In the genomic region with DNA sequence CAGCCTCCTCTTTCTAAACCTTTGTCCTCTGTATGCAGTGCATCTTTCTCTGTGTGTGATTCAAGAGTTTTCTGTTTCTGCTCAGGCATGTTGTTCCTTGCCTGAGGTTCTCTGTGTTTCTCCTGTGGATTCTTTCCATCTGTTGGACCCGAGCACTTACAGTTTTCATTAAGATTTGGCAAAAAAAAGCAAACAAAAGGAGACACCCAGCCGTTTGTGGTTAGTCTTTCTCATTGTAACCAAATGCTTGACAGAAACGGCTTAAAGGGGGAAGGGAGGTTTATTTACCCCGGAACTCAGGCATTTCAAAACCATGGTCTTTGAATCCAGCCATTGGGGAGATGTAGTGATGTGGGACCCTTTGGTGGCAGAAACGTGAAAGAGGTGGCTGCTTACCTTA, we compare ENCODE assay signal across 17 mouse cellular contexts. TPM values are rescaled to one million over a fixed set of nuclear protein-coding genes. Genes with fewer than 3 reads are reported as not detected.
"Had no signal": no experiment of that assay in that cellular context is flagged by ENCODE, and none has a peak within 500 bp of the region (broad histone marks: within the 10 kb centered on the region; RNA-seq: fewer than 3 reads in every experiment).

No protein-coding gene starts in this region.

- H3K4me3 ChIP-seq: layer of hippocampus, adult 2 months; limb, embryonic 13.5 days; neural tube, embryonic 13.5 days had no signal

- ATAC-seq: intestine, postnatal 0 days; lung, postnatal 0 days had no signal

- H3K27ac ChIP-seq: kidney, postnatal 0 days; layer of hippocampus, adult 2 months; limb, embryonic 13.5 days; liver, embryonic 14.5 days; neural tube, embryonic 13.5 days had no signal

- H3K4me1 ChIP-seq: limb, embryonic 13.5 days; neural tube, embryonic 13.5 days had no signal

- DNase-seq: kidney, adult 9 months; kidney, postnatal 4 days; lung, adult 2 months; lung, postnatal 36 days; midbrain, embryonic 14.5 days; retina, postnatal 1 day; right cerebral cortex, postnatal 14 days; thymus, postnatal 14 days had no signal

- H3K9ac ChIP-seq: limb, embryonic 13.5 days; liver, embryonic 14.5 days; neural tube, embryonic 13.5 days had no signal

- H3K36me3 ChIP-seq: limb, embryonic 13.5 days; neural tube, embryonic 13.5 days had no signal

- H3K9me3 ChIP-seq: limb, embryonic 13.5 days; neural tube, embryonic 13.5 days had no signal

- H3K27me3 ChIP-seq: limb, embryonic 13.5 days; neural tube, embryonic 13.5 days had no signal

- H3K4me2 ChIP-seq: limb, embryonic 13.5 days; neural tube, embryonic 13.5 days had no signal

RNA-seq across cellular contexts. Expression of a gene that starts 12.4 kb away (rescaled TPM):
- polyA plus RNA-seq: intestine, postnatal 0 days; lung, adult 2 months; lung, postnatal 0 days; midbrain, embryonic 14.5 days; spleen, adult 2 months had no signal

RNA-seq across cellular contexts. Expression of a gene that starts 13.4 kb away (rescaled TPM):
- polyA plus RNA-seq: limb, embryonic 13.5 days; neural tube, embryonic 13.5 days had no signal

RNA-seq across cellular contexts. Expression of a gene that starts 31.3 kb away (rescaled TPM):
- polyA plus RNA-seq: intestine, postnatal 0 days; kidney, postnatal 0 days; limb, embryonic 13.5 days; lung, adult 2 months; lung, postnatal 0 days; midbrain, embryonic 14.5 days; neural tube, embryonic 13.5 days; spleen, adult 2 months had no signal

RNA-seq across cellular contexts. Expression of a gene that starts 50.7 kb away (rescaled TPM):
- polyA plus RNA-seq: limb, embryonic 13.5 days; liver, embryonic 14.5 days; lung, adult 2 months; lung, postnatal 0 days; midbrain, embryonic 14.5 days; neural tube, embryonic 13.5 days; stomach, embryonic 16.5 days had no signal
